Mouse (Mus musculus) MEL (cell line): ENCODE measurements at regions not wholly inside any gene's neighbourhood (a gene's known extent, or its start where the extent isn't known, plus 50 kb on each side); places are given as distances from the start of the nearest gene placed in this dataset.

Source experiments
- DNase-seq: peaks from one replicate; pipeline ENCODE4 v3.0.0; 2011; ENCODE audit warnings: low read depth, low spot score
- H3K27ac ChIP-seq: 2 replicates; pipeline ENCODE4 v1.5.1; 2012; ENCODE audit warnings: low read depth, mild to moderate bottlenecking, control low read depth, low read length, moderate library complexity; ENCODE audit not compliant: control insufficient read depth
- H3K27me3 ChIP-seq, 2 experiments: fragments of 150-350 bp in 1 of 2; sonication (generic) in 1 of 2; 2 replicates each; pipeline ENCODE4 v1.6.1; 2012; ENCODE audit warnings: low read length in 2 of 2, mild to moderate bottlenecking in 2 of 2, improper control_type of control experiment in 1 of 2, moderate library complexity in 1 of 2; ENCODE audit not compliant: insufficient read depth in 2 of 2, control insufficient read depth in 1 of 2
- H3K36me3 ChIP-seq, 2 experiments: 2 replicates each; pipeline ENCODE4 v1.6.1; 2012 to 2014; ENCODE audit warnings: low read length in 2 of 2, improper control_type of control experiment in 1 of 2, inconsistent platforms in 1 of 2, mild to moderate bottlenecking in 1 of 2; ENCODE audit not compliant: insufficient read depth in 2 of 2, control insufficient read depth in 1 of 2
- H3K4me1 ChIP-seq, 2 experiments: fragments of 150-350 bp in 1 of 2; sonication (generic) in 1 of 2; 2 replicates each; pipeline ENCODE4 v1.6.1; 2012; ENCODE audit warnings: low read length in 2 of 2, improper control_type of control experiment in 1 of 2, mild to moderate bottlenecking in 1 of 2; ENCODE audit not compliant: insufficient read depth in 2 of 2, control insufficient read depth in 1 of 2
- H3K4me3 ChIP-seq, 2 experiments: fragments of 150-350 bp in 1 of 2; sonication (generic) in 1 of 2; 2 replicates each; pipeline ENCODE4 v1.5.1; 2012; ENCODE audit warnings: low read depth in 2 of 2, low read length in 2 of 2, mild to moderate bottlenecking in 2 of 2, moderate library complexity in 2 of 2, control low read depth in 1 of 2, improper control_type of control experiment in 1 of 2; ENCODE audit not compliant: control insufficient read depth in 1 of 2, insufficient read depth in 1 of 2
- H3K79me2 ChIP-seq: 2 replicates; pipeline ENCODE4 v1.6.1; 2012; ENCODE audit warnings: mild to moderate bottlenecking, low read length, moderate library complexity; ENCODE audit not compliant: control insufficient read depth, poor library complexity, insufficient read depth
- H3K9ac ChIP-seq: 2 replicates; pipeline ENCODE4 v1.6.1; 2012; ENCODE audit warnings: low read depth, mild to moderate bottlenecking, control low read depth, low read length, moderate library complexity; ENCODE audit not compliant: control insufficient read depth, poor library complexity, severe bottlenecking
- H3K9me3 ChIP-seq: fragments of 150-350 bp; sonication (generic); replicated peaks from 2 replicates; pipeline ENCODE4 v1.6.1; 2012; ENCODE audit warnings: mild to moderate bottlenecking, low read length, improper control_type of control experiment, moderate library complexity; ENCODE audit not compliant: insufficient read depth
- CHD1 ChIP-seq: IDR thresholded peaks from 2 replicates; pipeline ENCODE4 v1.6.1; 2012; ENCODE audit warnings: low read depth, mild to moderate bottlenecking, inconsistent platforms, low read length, improper control_type of control experiment
- CHD2 ChIP-seq: IDR thresholded peaks from 2 replicates; pipeline ENCODE4 v1.6.1; 2011; ENCODE audit warnings: low read length, improper control_type of control experiment
- CTCF ChIP-seq, 3 experiments: IDR thresholded peaks in 2 of 3; conservative IDR thresholded peaks in 1 of 3; 2 replicates each; pipeline ENCODE4 v1.5.1; 2011 to 2012; ENCODE audit warnings: low read length in 3 of 3, low read depth in 2 of 3, mild to moderate bottlenecking in 2 of 3, improper control_type of control experiment in 1 of 3, inconsistent platforms in 1 of 3, mixed read lengths in 1 of 3, moderate library complexity in 1 of 3; ENCODE audit not compliant: control insufficient read depth in 1 of 3, insufficient read depth in 1 of 3, poor library complexity in 1 of 3, severe bottlenecking in 1 of 3
- E2F4 ChIP-seq: IDR thresholded peaks from 2 replicates; pipeline ENCODE4 v1.6.1; 2011; ENCODE audit warnings: low read depth, low read length, improper control_type of control experiment, borderline replicate concordance
- ELF1 ChIP-seq: IDR thresholded peaks from 2 replicates; pipeline ENCODE4 v1.6.1; 2014; ENCODE audit warnings: low read depth, mild to moderate bottlenecking, inconsistent platforms, low read length, improper control_type of control experiment, moderate library complexity
- EP300 ChIP-seq, 2 experiments: IDR thresholded peaks; 2 replicates each; pipeline ENCODE4 v1.6.1; 2011; ENCODE audit warnings: improper control_type of control experiment in 2 of 2, low read length in 2 of 2, low read depth in 1 of 2, mild to moderate bottlenecking in 1 of 2
- ETS1 ChIP-seq: IDR thresholded peaks from 2 replicates; pipeline ENCODE4 v1.6.1; 2012; ENCODE audit warnings: low read depth, mild to moderate bottlenecking, inconsistent platforms, low read length, improper control_type of control experiment, moderate library complexity
- GABPA ChIP-seq: IDR thresholded peaks from 2 replicates; pipeline ENCODE4 v1.6.1; 2012; ENCODE audit warnings: low read depth, mild to moderate bottlenecking, inconsistent platforms, low read length, improper control_type of control experiment, moderate library complexity
- GATA1 ChIP-seq: IDR thresholded peaks from 2 replicates; pipeline ENCODE4 v1.6.1; 2011; ENCODE audit warnings: low read depth, low read length, improper control_type of control experiment
- HCFC1 ChIP-seq: IDR thresholded peaks from 2 replicates; pipeline ENCODE4 v1.6.1; 2012; ENCODE audit warnings: low read depth, mild to moderate bottlenecking, inconsistent platforms, low read length, improper control_type of control experiment, moderate library complexity
- KAT2A ChIP-seq: conservative IDR thresholded peaks from 2 replicates; pipeline ENCODE4 v1.6.1; 2012; ENCODE audit warnings: low read depth, low read length, improper control_type of control experiment, inconsistent platforms
- MAFK ChIP-seq: IDR thresholded peaks from 2 replicates; pipeline ENCODE4 v1.6.1; 2011; ENCODE audit warnings: low read depth, mild to moderate bottlenecking, low read length, improper control_type of control experiment, borderline replicate concordance
- MAX ChIP-seq: IDR thresholded peaks from 2 replicates; pipeline ENCODE4 v1.6.1; 2011; ENCODE audit warnings: low read length, improper control_type of control experiment
- MAZ ChIP-seq: IDR thresholded peaks from 2 replicates; pipeline ENCODE4 v1.6.1; 2012; ENCODE audit warnings: low read depth, mild to moderate bottlenecking, inconsistent platforms, low read length, improper control_type of control experiment
- MXI1 ChIP-seq: IDR thresholded peaks from 2 replicates; pipeline ENCODE4 v1.6.1; 2011; ENCODE audit warnings: mild to moderate bottlenecking, low read depth, low read length, improper control_type of control experiment
- MYC ChIP-seq: IDR thresholded peaks from 2 replicates; pipeline ENCODE4 v1.6.1; 2011; ENCODE audit warnings: low read depth, mild to moderate bottlenecking, low read length, improper control_type of control experiment, moderate library complexity
- NELFE ChIP-seq: IDR thresholded peaks from 2 replicates; pipeline ENCODE4 v1.6.1; 2011; ENCODE audit warnings: low read depth, low read length, improper control_type of control experiment
- POLR2AphosphoS5 ChIP-seq: IDR thresholded peaks from 2 replicates; pipeline ENCODE4 v1.6.1; 2012; ENCODE audit warnings: low read depth, borderline replicate concordance, mild to moderate bottlenecking, inconsistent platforms, low read length, moderate library complexity, mixed read lengths
- RCOR1 ChIP-seq: IDR thresholded peaks from 2 replicates; pipeline ENCODE4 v1.6.1; 2012; ENCODE audit warnings: low read depth, mild to moderate bottlenecking, inconsistent platforms, low read length, improper control_type of control experiment
- SIN3A ChIP-seq: IDR thresholded peaks from 2 replicates; pipeline ENCODE4 v1.6.1; 2012; ENCODE audit warnings: low read length, improper control_type of control experiment, inconsistent platforms
- TBP ChIP-seq: IDR thresholded peaks from 2 replicates; pipeline ENCODE4 v1.8.0; 2011; ENCODE audit warnings: low read depth, low read length, improper control_type of control experiment
- TCF12 ChIP-seq: IDR thresholded peaks from 2 replicates; pipeline ENCODE4 v1.6.1; 2014; ENCODE audit warnings: low read depth, mild to moderate bottlenecking, inconsistent platforms, low read length, improper control_type of control experiment, moderate library complexity
- UBTF ChIP-seq: IDR thresholded peaks from 2 replicates; pipeline ENCODE4 v1.6.1; 2012; ENCODE audit warnings: low read depth, mild to moderate bottlenecking, inconsistent platforms, low read length, improper control_type of control experiment, moderate library complexity, borderline replicate concordance; ENCODE audit not compliant: insufficient read depth
- USF1 ChIP-seq: IDR thresholded peaks from 2 replicates; pipeline ENCODE4 v1.6.1; 2014; ENCODE audit warnings: low read depth, mild to moderate bottlenecking, inconsistent platforms, low read length, improper control_type of control experiment, moderate library complexity
- USF2 ChIP-seq, 2 experiments: IDR thresholded peaks; 2 replicates each; pipeline ENCODE4 v1.6.1; 2011 to 2012; ENCODE audit warnings: improper control_type of control experiment in 2 of 2, low read length in 2 of 2, borderline replicate concordance in 1 of 2, inconsistent platforms in 1 of 2, low read depth in 1 of 2, mild to moderate bottlenecking in 1 of 2; ENCODE audit not compliant: insufficient read depth in 1 of 2
- ZC3H11A ChIP-seq: IDR thresholded peaks from 2 replicates; pipeline ENCODE4 v1.6.1; 2012; ENCODE audit warnings: low read depth, mild to moderate bottlenecking, inconsistent platforms, low read length, improper control_type of control experiment
- ZKSCAN1 ChIP-seq: IDR thresholded peaks from 2 replicates; pipeline ENCODE4 v1.6.1; 2012; ENCODE audit warnings: low read depth, mild to moderate bottlenecking, inconsistent platforms, low read length, improper control_type of control experiment, moderate library complexity
- ZNF384 ChIP-seq: IDR thresholded peaks from 2 replicates; pipeline ENCODE4 v1.6.1; 2012; ENCODE audit warnings: low read depth, mild to moderate bottlenecking, inconsistent platforms, low read length, improper control_type of control experiment

DNA sequence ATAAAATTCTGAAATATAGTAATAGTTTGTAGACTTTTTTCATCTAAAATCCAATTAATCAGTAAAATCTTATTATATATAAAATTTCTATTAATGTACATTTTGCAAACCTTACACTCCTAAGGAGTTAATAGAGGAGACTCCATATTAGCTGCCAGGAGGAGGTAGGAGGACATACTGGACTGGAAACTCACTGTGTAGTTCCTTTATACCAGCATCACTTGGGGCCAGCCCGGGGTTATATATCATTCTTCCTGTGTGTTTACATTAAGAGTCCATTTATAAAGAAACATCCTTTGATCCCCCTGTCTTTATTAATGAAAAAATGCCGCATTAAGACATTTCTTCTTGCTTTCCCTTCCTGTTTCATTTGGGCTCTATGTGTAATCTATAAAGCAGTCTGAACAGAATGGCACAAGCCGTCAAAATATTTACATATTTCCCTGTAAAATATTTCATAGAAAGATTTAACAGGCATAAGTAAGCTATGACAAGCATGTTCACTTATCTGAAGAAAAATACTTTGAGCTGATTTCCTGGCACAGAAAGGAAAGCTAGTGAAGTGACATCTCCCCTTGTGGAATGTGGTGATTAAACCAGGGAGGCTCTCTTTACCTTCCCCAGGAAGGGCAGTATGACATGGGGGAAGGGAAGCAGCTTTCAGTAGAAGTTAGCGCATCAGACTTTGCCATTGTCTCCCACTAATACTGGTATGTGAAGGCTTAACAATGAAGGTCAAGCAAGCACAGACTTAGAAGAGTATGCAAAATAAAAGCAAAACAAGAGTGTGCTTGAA, 658.0 kb upstream of the Kif18a start:
- Histone ChIP-seq H3K4me1 (no peaks in the 10 kb centered on the region), H3K9me3 (no peaks in the 10 kb centered on the region), H3K36me3 (no peaks in the 10 kb centered on the region), H3K4me3 (no peak overlapping the region), H3K27ac (no peak overlapping the region), H3K9ac (no peak overlapping the region), H3K79me2 (no peaks in the 10 kb centered on the region), H3K27me3 (no peaks in the 10 kb centered on the region)
- no peak for DNase-seq
- TF ChIP-seq HCFC1 (no peak), KAT2A (no peak), TCF12 (no peak), ZNF384 (no peak), POLR2AphosphoS5 (no peak), TBP (no peak), CHD2 (no peak), MXI1 (no peak), MAZ (no peak), USF1 (no peak), RCOR1 (no peak), E2F4 (no peak), ETS1 (no peak), MYC (no peak), MAFK (no peak), GABPA (no peak), USF2 (IDR thresholded peaks at IDR 0.05; ENCODE audit: borderline replicate concordance in 1 of 2, insufficient read depth in 1 of 2, low read depth in 1 of 2, low read length in 2 of 2) (no peak)

GRCm38 (mm10) chr2:108635644-108636043, 644.9 kb upstream of the Kif18a start:
- no peak overlapping the region for H3K4me3 ChIP-seq
- H3K79me2 ChIP-seq: no peaks in the 10 kb centered on the region
- H3K27ac ChIP-seq: no peak overlapping the region
- TF ChIP-seq CHD1: no peak
- TF ChIP-seq ZKSCAN1: no peak
- no peak for TF ChIP-seq MAFK
- no peak for TF ChIP-seq MAX
- TF ChIP-seq USF1: no peak
- TF ChIP-seq GATA1: no peak
- TF ChIP-seq UBTF: no peak
- TF ChIP-seq EP300 (IDR thresholded peaks at IDR 0.05; ENCODE audit: low read depth in 1 of 2, low read length in 2 of 2): no peak
- no peak for TF ChIP-seq ZC3H11A
- TF ChIP-seq SIN3A: no peak
- no peak for TF ChIP-seq HCFC1
- no peak for TF ChIP-seq RCOR1
- TF ChIP-seq MAZ: no peak
- no peak for TF ChIP-seq GABPA
- TF ChIP-seq USF2 (IDR thresholded peaks at IDR 0.05; ENCODE audit: borderline replicate concordance in 1 of 2, insufficient read depth in 1 of 2, low read depth in 1 of 2, low read length in 2 of 2): no peak
- no peak for TF ChIP-seq NELFE
- TF ChIP-seq ELF1: no peak
- no peak for TF ChIP-seq KAT2A
- no peak for TF ChIP-seq POLR2AphosphoS5
- TF ChIP-seq CTCF (IDR thresholded peaks at IDR 0.05 in 2 of 3, conservative IDR thresholded peaks at IDR 0.05 in 1 of 3; ENCODE audit: control insufficient read depth in 1 of 3, insufficient read depth in 1 of 3, low read depth in 2 of 3, low read length in 3 of 3, poor library complexity in 1 of 3, severe bottlenecking in 1 of 3): no peak
- H3K36me3 ChIP-seq: no peaks in the 10 kb centered on the region
- H3K9ac ChIP-seq: no peak overlapping the region
- no peaks in the 10 kb centered on the region for H3K9me3 ChIP-seq
- no peaks in the 10 kb centered on the region for H3K27me3 ChIP-seq
- no peaks in the 10 kb centered on the region for H3K4me1 ChIP-seq
- no peak for DNase-seq
